Mouse (Mus musculus) erythroblast, adult 5-6 weeks (primary cell): ENCODE measurements around the gene Ltbp1. TPM values are rescaled to one million over a fixed set of nuclear protein-coding genes. Genes with fewer than 3 reads are reported as not detected.

Experiments
- ATAC-seq: replicated peaks from 2 replicates; pipeline ENCODE4 v1.8.0; 2016; ENCODE audit warnings: moderate number of reproducible peaks, mild to moderate bottlenecking, moderate TSS enrichment, inconsistent platforms; ENCODE audit not compliant: poor library complexity, low FRiP score, severe bottlenecking
- total RNA-seq, 2 experiments: library from RNA; stranded (forward) in 1 of 2; stranded (reverse) in 1 of 2; fragments of 150-400 nt in 1 of 2; fragments of 200-764, 138-1000 nt in 1 of 2; gene quantifications; 2 replicates each; pipeline versions ENCODE4 v1.2.3 to v1.2.4; 2015 to 2017; ENCODE audit warnings: low replicate concordance in 2 of 2

Ltbp1 gene
- 0.84 TPM in 1 of 2 replicates, not detected in the other for total RNA-seq (2015; ENCODE audit: low replicate concordance)
- total RNA-seq (2017; ENCODE audit: low replicate concordance), result 0.42 and 0.51 TPM in 2 replicates

DNA sequence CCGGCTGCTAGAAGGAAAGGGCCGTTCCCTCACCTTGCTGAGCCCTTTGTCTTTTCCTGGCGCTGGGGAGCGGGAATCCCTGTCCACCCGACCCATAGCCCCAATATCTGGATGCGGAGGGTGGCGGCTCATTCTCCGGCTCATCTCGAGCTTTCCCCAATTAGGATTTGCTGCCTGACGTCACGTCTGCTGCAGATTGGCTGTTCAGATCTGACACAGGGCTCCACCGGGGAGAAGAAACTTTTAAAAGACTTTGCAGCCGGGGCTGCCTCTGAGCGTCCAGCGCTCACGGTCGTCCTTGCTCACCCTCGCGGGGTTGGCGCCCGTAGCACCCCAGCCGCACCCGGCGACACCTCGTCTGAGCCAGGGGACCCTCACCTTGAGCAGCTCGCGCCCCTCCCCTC is at the start of gene Ltbp1:
TSS of gene Ltbp1 (plus strand) at position 288 of the 404 bp plus-strand sequence.
- no peak for ATAC-seq

DNA sequence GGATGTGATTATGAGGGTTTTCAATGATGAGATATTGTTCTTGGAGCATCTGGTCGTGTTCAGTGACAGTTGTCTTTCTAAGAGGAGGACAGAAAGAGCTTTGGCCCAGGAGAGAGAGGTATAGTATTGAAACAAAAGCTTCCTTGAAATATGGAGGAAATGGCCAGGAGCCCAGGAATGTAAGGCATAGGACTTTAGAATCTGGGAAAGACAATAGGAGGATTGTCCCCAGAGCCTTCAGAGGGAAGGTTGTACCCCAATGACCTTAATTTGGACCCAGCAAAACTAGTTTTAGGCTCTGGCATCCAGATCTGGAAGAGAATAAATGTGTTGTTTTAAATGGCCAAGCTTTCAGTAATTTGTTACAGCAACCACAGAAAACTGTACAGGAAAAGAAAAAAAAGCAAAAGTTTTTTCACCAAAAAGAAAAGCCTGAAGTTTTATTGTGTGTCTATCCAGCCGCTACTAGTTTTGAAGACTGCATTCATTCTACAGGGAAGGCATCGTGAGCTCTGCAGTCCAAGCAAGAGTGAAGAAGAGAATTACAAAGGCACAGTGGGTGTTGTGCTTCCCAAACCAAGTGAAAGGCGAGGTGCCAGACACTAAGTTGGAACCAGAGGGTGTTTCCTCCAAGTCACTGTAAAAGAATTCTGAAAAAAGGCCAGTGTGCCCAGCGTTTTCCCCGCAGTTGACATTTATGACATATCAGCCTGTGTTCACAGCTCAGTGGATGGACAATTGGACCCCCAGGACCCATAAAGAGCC is 45.7 kb upstream of the Ltbp1 start:
- no peak for ATAC-seq

GRCm38 (mm10) chr17:74963222-74963621 is 42.1 kb upstream of the Ltbp1 start:
- ATAC-seq, result no peak

- ATAC-seq, result no peak
These were observed 41.5 kb upstream of the Ltbp1 start for GRCm38 (mm10) chr17:74963861-74964260.

DNA sequence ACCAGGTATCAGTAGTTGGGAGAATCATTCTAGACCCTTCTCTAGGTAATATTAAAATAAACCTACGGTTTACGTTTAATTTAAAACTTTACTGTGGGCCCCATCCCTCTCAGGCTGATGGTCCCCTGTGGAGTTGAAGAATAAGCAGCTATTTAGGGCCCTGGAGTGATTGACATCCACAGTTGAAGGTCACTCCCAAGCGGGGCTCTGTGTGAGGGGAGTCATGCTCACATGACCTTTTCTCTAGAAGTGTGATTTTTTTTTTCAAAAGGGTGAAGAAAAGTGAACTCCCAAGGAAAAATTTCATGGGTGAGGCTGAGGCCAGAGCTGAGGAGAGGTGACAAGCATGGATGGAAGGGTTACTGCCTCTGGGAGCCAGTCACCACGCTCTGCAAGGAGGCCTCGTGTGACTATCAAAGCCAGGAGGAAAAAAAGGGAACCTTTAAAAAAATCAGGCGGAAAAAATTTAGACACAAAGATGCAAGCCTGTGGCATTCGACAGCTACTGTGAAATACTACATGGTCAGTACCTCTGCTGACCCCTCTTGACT is 38.0 kb upstream of the Ltbp1 start:
- ATAC-seq, result no peak

- no peak for ATAC-seq
These were observed 37.1 kb upstream of the Ltbp1 start for GRCm38 (mm10) chr17:74968152-74968712.

- ATAC-seq, result no peak
These were observed 36.6 kb upstream of the Ltbp1 start for GRCm38 (mm10) chr17:74968738-74969271.

- no peak for ATAC-seq
These were observed 30.2 kb upstream of the Ltbp1 start for GRCm38 (mm10) chr17:74975192-74975591.

GRCm38 (mm10) chr17:74976167-74976985 is 29.0 kb upstream of the Ltbp1 start:
- ATAC-seq, result no peak

GRCm38 (mm10) chr17:74979767-74980166 is 25.6 kb upstream of the Ltbp1 start:
- no peak for ATAC-seq

- no peak for ATAC-seq
These were observed 23.7 kb upstream of the Ltbp1 start for GRCm38 (mm10) chr17:74981703-74982102.

GRCm38 (mm10) chr17:74982880-74983279 is 22.5 kb upstream of the Ltbp1 start:
- no peak for ATAC-seq

- no peak for ATAC-seq
These were observed 21.3 kb upstream of the Ltbp1 start for GRCm38 (mm10) chr17:74984071-74984470.

- ATAC-seq, result no peak
These were observed 20.7 kb upstream of the Ltbp1 start for GRCm38 (mm10) chr17:74984681-74985080.

- no peak for ATAC-seq
These were observed 18.3 kb upstream of the Ltbp1 start for GRCm38 (mm10) chr17:74987067-74987466.

GRCm38 (mm10) chr17:74989691-74990090 is 15.7 kb upstream of the Ltbp1 start:
- no peak for ATAC-seq

DNA sequence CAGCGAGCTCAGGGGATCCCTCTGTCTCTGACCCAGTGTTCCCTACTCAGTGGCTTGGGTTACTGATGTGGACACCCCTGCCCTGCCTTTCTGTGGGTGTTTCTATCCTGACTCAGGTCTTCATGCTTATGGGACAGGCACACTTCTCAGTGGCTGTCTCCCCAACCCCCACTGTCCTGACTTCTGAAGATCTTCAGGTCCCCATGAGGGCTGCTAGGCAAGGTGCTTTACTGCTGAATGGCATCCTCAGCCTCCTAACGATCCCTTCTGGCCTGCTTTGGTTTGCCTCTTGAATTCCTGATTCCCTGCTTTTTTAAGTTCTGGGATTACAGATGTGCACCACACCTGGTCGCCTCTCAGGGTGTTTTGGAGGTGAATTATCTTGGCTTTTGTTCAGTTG is 14.8 kb upstream of the Ltbp1 start:
- no peak for ATAC-seq

- ATAC-seq, result no peak
These were observed 11.4 kb upstream of the Ltbp1 start for GRCm38 (mm10) chr17:74993726-74994581.

GRCm38 (mm10) chr17:74994582-74994893 is 10.8 kb upstream of the Ltbp1 start:
- no peak for ATAC-seq
